Mouse (Mus musculus) left cerebral cortex, adult 18-20 months (tissue): ENCODE data around the gene Gper1. TPM values are rescaled to one million over a fixed set of nuclear protein-coding genes. Genes with fewer than 3 reads are reported as not detected.
A peak's percentile ranks its signal among the peaks of the same experiment; 100 is the strongest.

ENCODE experiments used
- DNase-seq, 2 experiments: peaks; one replicate each; pipeline ENCODE4 v3.0.0; 2021 to 2022; ENCODE audit warnings: low spot score in 2 of 2, mixed read lengths in 1 of 2
- total RNA-seq, 2 experiments: library from RNA; stranded (reverse); gene quantifications; 2 replicates each; pipeline ENCODE4 v1.2.3; 2021

Gper1 gene
- total RNA-seq, 2 experiments from 2014 or later: 2.8 to 3.0 TPM

DNA sequence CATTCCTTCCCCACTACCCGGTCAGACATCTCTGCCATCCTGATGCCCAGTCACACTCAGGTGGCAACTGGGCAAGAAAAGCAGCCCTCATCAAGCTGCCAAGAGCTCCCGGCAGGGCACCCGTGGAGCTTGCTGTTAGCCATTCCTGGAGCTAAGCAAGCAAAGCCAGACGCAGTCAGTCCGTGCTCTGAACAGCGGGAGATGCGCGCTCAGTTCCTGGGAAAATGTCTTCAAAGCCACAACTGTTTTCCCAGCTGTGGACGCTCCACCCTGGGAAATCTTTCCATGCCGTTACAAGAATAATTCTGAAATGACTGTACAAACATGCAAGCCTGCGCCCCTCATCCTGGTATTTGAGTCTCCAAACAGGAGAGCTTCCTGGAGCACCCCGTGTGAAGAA lies 19.5 kb downstream of the Gper1 start:
- DNase-seq: no peak

DNA sequence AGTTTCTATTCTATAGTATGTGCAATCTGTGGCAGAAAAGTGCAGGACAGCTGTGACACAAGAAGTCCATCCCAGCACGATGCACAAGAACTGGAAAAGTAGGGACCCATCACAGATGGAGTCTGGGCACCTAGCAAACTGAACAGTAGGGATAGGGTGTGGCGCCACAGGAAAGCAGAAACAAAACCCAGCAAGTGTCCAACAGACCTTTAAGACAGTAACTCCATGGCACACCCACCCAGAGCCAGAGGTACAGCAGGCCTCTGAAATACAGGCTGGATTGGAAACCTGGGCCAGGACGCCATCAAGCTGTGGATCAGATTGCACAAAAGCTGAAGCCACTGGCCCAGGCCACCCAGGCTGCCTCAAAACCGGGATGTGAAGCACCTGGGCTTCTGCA lies 20.0 kb downstream of the Gper1 start:
- DNase-seq: no peak

DNA sequence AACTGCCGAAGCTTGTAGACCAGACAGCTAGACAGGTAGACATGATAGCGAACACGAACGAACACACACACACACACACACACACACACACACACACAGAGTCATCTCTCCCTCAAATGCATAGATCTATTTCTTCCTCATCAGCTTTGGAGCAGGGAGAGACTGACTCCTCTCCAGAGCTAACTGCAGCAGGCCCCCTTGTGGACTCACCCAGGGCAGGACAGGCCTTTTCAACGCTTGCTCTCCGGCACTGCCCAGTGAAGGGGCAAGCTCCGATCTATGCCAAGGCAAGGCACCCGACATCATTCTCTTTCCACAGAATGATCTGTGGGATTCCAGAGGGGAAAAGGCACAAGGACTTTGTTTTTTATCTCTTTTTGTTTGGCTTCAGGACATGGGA lies 22.3 kb downstream of the Gper1 start:
- DNase-seq: no peak

DNA sequence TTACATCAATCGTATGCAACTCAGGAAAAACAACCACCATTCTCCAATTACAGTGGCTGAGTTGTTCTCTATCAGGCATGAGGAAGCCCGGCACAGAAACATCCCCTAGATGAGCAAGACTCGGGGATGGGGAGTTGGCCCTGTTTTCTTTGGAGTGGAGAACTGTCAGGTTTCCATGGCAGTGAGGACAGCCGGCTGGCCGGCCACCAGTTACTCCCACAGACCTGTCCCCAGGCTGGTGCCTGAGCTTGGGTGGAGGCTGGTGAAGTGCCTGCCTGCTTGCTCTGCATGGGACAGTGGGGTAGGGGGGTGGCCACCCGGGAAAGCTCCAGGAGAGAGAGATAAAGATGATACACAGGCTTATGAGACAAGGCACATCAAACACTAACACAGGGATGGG lies 25.1 kb downstream of the Gper1 start:
- DNase-seq: peak; percentile 44 to 71

GRCm38 (mm10) chr5:139449161-139449791 lies 26.3 kb downstream of the Gper1 start:
- no peak for DNase-seq

GRCm38 (mm10) chr5:139449926-139450325 lies 27.0 kb downstream of the Gper1 start:
- DNase-seq: no peak

- no peak for DNase-seq
These were observed 30.1 kb downstream of the Gper1 start for GRCm38 (mm10) chr5:139453031-139453430.

DNA sequence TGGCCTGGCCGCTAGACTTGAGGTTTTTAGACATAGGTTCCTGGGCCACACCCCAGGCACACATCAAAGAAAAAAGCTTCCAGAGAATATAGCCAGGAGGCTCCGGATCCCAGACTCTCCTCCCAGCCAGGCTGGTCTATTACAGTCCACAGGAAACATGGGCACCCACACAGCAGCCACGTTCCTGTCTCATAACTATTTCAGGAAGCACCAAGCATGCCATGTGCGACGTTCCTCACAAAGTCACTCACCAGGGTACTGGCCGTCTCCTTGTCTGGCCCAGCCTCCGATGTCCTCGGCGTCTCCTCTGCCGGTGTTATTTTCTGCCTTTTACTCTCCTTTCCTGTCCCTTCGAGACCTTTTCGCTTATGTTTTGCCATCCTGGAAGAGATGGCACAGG lies 32.2 kb downstream of the Gper1 start:
- peak; percentile 48 to 68 for DNase-seq

- no peak for DNase-seq
These were observed 34.3 kb downstream of the Gper1 start for GRCm38 (mm10) chr5:139457241-139457640.

DNA sequence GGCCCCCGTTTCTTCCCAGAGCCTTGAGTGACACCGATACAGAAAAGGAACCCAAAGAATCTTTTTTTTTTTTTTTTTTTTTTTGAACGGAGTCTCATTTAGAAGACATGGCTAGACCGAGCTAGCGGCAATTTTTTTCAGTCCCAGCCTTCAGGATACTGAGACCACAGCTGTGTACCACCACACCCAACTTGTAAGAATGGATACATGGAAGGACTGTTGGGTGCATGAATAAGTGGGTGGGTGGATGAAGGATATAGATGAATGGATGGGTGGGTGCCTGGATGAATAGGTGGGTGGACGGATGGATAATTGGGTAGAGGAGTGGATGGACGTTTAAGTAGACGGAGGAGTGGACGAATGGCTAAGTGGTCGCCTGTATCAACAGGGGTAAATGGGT lies 37.0 kb downstream of the Gper1 start:
- no peak for DNase-seq

- peak; percentile 99 for DNase-seq
These were observed 37.6 kb downstream of the Gper1 start, which contains the start of gene 3110082I17Rik for GRCm38 (mm10) chr5:139460384-139461067. Gene 3110082I17Rik (minus strand): TSS chr5:139460527.

DNA sequence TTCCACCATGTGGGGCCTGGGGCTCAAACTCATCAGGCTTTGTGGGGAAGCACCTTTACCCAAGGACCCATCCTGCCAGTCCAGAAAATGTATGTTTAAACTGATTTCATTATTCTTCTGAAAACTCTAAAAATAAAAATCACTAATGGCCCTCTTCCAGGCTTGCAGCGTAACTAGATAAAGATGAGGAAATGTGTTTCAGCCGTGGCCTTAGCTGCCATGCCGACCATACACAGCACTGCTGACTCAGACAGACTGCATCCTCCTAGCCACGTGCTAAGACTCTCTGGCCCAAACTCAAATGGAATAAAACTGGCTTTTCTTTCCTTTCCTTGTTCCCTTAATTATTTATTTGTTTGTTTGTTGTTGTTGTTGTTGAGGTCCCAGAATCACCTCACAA lies 41.9 kb downstream of the Gper1 start:
- no peak for DNase-seq

- DNase-seq: no peak
These were observed 43.4 kb downstream of the Gper1 start for GRCm38 (mm10) chr5:139466373-139466772.

DNA sequence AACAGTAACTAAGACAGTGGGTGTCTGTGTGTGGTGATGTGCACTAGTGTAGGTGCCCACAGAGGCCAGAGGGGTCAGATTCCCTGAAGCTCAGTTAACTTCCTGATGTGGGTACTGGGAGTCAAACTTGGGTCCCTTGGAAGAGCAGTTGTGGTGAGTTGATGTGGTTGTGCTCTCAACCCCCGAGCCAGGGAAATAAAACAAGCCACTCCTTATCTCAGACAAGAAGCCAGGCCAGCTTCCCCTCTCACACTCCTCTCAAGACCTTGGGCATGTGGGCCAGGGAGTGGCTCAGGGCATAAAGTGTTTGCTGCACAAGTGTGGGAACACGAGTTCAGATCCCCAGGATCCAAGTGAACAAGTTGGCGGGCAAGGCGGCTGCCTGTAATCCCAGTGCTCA lies 43.9 kb downstream of the Gper1 start:
- DNase-seq: no peak

DNA sequence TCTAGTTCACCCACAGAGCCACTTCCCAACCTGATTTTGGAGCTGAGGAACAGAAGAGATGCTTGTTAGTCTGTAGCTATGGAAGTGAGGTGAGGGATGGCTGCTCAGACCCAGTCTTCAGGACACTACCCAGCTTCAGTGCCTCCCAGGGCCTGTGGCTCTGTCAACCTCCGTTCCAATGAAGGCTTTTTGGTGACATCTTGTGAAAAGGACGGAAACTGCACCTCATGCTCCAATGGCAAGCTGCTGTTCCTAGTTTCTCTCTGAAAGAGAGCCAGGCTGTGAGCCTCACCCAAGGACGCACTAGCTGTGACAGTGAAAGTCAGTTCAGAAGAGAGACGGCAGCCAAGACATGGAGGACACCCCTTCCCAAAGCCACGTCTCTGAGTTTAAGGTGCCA lies 45.0 kb downstream of the Gper1 start:
- DNase-seq: peak; percentile 28 to 32

DNA sequence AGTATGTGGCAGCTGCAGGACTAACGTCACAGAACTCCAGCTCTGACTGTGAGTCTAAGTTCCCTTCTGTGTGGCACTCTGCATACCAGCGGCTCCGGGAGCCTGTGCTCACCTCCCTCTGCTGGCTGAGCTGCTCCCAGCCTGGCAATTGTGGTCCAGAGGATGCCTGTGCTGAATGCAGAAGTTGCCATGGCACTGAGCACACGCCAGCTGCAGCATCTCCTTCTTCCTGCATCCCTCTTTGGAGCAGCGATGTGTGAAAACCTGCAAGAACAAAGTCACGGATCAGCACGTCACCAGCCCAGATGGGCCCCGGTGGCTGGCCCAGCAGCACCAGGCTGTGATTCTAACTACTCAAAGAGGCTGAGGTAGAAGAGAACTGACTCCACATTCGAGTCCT lies 51.8 kb downstream of the Gper1 start:
- peak; percentile 50 to 53 for DNase-seq

Other genes with a start within 250 kb of the Gper1 start
- 100 to 1,000 TPM; 109 to 132 TPM for gene Sun1, start 222.5 kb upstream of the Gper1 start, total RNA-seq
- 10 to 100 TPM; 50.0 to 52.4 TPM for gene Get4, start 170.8 kb upstream of the Gper1 start, total RNA-seq
- gene Adap1, start 97.5 kb upstream of the Gper1 start, total RNA-seq: 100 to 1,000 TPM; 229 to 237 TPM
- 10 to 100 TPM; 66.8 to 67.7 TPM for gene Cox19, start 71.7 kb upstream of the Gper1 start, total RNA-seq
- not detected for gene Cyp2w1, start 70.5 kb upstream of the Gper1 start, total RNA-seq
- gene Gpr146, start 45.5 kb upstream of the Gper1 start, total RNA-seq: 10 to 100 TPM; 10.6 to 13.0 TPM
- under 1 TPM in 1 of 2 experiments, not detected in 1; 0.33 TPM for gene C130050O18Rik, start 17.9 kb upstream of the Gper1 start, total RNA-seq
- 10 to 100 TPM; 14.1 to 14.6 TPM for gene 3110082I17Rik, start 37.4 kb downstream of the Gper1 start, total RNA-seq
- gene Zfand2a, start 61.4 kb downstream of the Gper1 start, total RNA-seq: 10 to 100 TPM; 54.6 to 57.6 TPM
- under 1 TPM; 0.23 to 0.30 TPM for gene Uncx, start 120.3 kb downstream of the Gper1 start, total RNA-seq